Mouse (Mus musculus) ES-E14 (cell line): ENCODE measurements at regions not wholly inside any gene's neighbourhood (a gene's known extent, or its start where the extent isn't known, plus 50 kb on each side); places are given as distances from the start of the nearest gene placed in this dataset.

Experiments
- HCFC1 ChIP-seq: IDR thresholded peaks from 2 replicates; pipeline ENCODE4 v1.6.1; 2012; ENCODE audit warnings: low read length, inconsistent platforms, borderline replicate concordance; ENCODE audit not compliant: insufficient read depth
- MAFK ChIP-seq: IDR thresholded peaks from 2 replicates; pipeline ENCODE4 v1.6.1; 2014; ENCODE audit warnings: mild to moderate bottlenecking, low read depth, low read length, inconsistent platforms; ENCODE audit not compliant: insufficient read depth
- ZC3H11A ChIP-seq: IDR thresholded peaks from 2 replicates; pipeline ENCODE4 v1.6.1; 2012; ENCODE audit warnings: low read depth, mild to moderate bottlenecking, inconsistent platforms, low read length, borderline replicate concordance
- ZNF384 ChIP-seq: IDR thresholded peaks from 2 replicates; pipeline ENCODE4 v1.6.1; 2012; ENCODE audit warnings: low read depth, low read length, inconsistent platforms

- TF ChIP-seq MAFK (no peak), ZNF384 (no peak), ZC3H11A (no peak), HCFC1 (no peak)
Observed at GRCm38 (mm10) chr10:110586507-110586906, 130.5 kb upstream of the Nav3 start.
